Mouse (Mus musculus) midbrain, embryonic 12.5 days (tissue): ENCODE data around the gene Mapt. TPM values are rescaled to one million over a fixed set of nuclear protein-coding genes. Genes with fewer than 3 reads are reported as not detected.
A peak's percentile ranks its signal among the peaks of the same experiment; 100 is the strongest.

ENCODE experiments used
- ATAC-seq: fragments of 200-750 bp; cut with Nextera tagmentation; 2 replicates; pipeline ENCODE4 v1.8.0; 2017; ENCODE audit warnings: low read depth, moderate TSS enrichment, moderate library complexity; ENCODE audit not compliant: low FRiP score
- H3K27ac ChIP-seq: fragments of 300-500 bp; sonication (generic); replicated peaks from 2 replicates; pipeline ENCODE4 v1.5.1; 2016; ENCODE audit warnings: mild to moderate bottlenecking
- H3K27me3 ChIP-seq: fragments of 300-500 bp; sonication (generic); 2 replicates; pipeline ENCODE4 v1.6.1; 2016; ENCODE audit warnings: mild to moderate bottlenecking
- H3K36me3 ChIP-seq: fragments of 300-500 bp; sonication (generic); 2 replicates; pipeline ENCODE4 v1.6.1; 2016
- H3K4me1 ChIP-seq: fragments of 300-500 bp; sonication (generic); 2 replicates; pipeline ENCODE4 v1.6.1; 2016
- H3K4me2 ChIP-seq: fragments of 300-500 bp; sonication (generic); replicated peaks from 2 replicates; pipeline ENCODE4 v1.6.1; 2016; ENCODE audit warnings: mild to moderate bottlenecking, moderate library complexity
- H3K4me3 ChIP-seq: fragments of 300-500 bp; sonication (generic); 2 replicates; pipeline ENCODE4 v1.5.1; 2016; ENCODE audit warnings: mild to moderate bottlenecking
- H3K9ac ChIP-seq: fragments of 300-500 bp; sonication (generic); replicated peaks from 2 replicates; pipeline ENCODE4 v1.6.1; 2016; ENCODE audit warnings: mild to moderate bottlenecking, moderate library complexity
- H3K9me3 ChIP-seq: fragments of 300-500 bp; sonication (generic); 2 replicates; pipeline ENCODE4 v1.6.1; 2016; ENCODE audit warnings: mild to moderate bottlenecking
- WGBS: fragments of 180-500 bp; shearing (Covaris S2); methylation state at CpG from one replicate; pipeline ENCODE4 v1.1.7; 2016; 5-methylcytosine and 5-hydroxymethylcytosine counted together
- polyA plus RNA-seq: library from polyadenylated mRNA; unstranded; fragments of >200 nt; fragmentation: Nextera tagmentation; extraction: Ambion mirVana; gene quantifications from 2 replicates; pipeline ENCODE4 v1.2.1, GENCODE M21; 2016

Mapt gene
- polyA plus RNA-seq, 1 experiment from 2014 or later = 169 TPM

DNA sequence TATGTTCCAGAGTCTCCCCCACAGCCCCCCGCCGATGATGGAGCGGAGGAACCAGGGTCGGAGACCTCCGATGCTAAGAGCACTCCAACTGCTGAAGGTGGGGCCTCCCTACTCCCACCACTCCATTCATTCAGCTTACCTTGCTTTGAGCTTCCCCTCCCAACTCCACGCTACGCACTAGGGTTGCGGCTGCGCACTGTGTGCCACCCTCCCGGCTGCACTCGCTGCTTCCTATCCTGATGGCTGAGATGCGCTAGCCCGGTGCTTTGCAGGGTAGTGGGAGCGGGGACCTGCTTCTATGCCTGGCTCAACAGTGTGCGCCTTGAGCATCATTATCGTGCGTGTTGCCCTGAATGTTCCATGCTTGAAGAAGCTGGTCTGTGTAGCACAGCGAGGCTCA lies 55.9 kb downstream of the Mapt start:
- H3K4me3 ChIP-seq = no peak overlapping the region
- H3K9ac ChIP-seq = no peak overlapping the region
- H3K27ac ChIP-seq = no peak overlapping the region
- no peaks in the 10 kb centered on the region for H3K9me3 ChIP-seq
- H3K4me1 ChIP-seq = peaks cover 13% of the 10 kb centered on the region
- H3K36me3 ChIP-seq = peaks cover 29% of the 10 kb centered on the region
- WGBS = 94% methylated on average over 18 of the region's 18 CpGs
- no peak overlapping the region for H3K4me2 ChIP-seq
- H3K27me3 ChIP-seq = no peaks in the 10 kb centered on the region
- no peak for ATAC-seq

DNA sequence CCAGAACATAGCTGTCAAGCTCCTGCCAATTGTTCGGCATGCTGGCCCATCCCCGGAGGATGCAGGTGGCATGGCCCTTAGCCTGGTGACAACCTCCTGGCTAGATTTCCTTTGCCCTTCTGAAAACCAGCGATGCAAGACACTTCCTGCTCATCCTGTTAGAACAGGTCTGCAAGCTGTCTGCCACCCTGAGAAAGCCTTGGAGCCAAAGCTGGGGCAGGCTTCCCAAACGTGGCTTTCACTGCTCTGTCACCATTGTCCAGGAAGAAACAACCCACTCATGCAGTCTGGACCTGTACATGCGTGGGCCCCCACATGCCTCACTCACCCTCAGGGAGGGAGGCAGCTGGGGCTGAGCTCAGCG lies 57.6 kb downstream of the Mapt start:
- Histone ChIP-seq H3K36me3 (peaks cover 28% of the 10 kb centered on the region), H3K9me3 (no peaks in the 10 kb centered on the region), H3K27ac (peak overlapping the region; percentile 49), H3K4me2 (no peak overlapping the region), H3K27me3 (no peaks in the 10 kb centered on the region), H3K4me3 (no peak overlapping the region), H3K4me1 (peaks cover 13% of the 10 kb centered on the region), H3K9ac (no peak overlapping the region)
- 48% methylated on average over 6 of the region's 6 CpGs for WGBS
- ATAC-seq = peak; percentile 43; the same call in 1 of the 2 replicates

DNA sequence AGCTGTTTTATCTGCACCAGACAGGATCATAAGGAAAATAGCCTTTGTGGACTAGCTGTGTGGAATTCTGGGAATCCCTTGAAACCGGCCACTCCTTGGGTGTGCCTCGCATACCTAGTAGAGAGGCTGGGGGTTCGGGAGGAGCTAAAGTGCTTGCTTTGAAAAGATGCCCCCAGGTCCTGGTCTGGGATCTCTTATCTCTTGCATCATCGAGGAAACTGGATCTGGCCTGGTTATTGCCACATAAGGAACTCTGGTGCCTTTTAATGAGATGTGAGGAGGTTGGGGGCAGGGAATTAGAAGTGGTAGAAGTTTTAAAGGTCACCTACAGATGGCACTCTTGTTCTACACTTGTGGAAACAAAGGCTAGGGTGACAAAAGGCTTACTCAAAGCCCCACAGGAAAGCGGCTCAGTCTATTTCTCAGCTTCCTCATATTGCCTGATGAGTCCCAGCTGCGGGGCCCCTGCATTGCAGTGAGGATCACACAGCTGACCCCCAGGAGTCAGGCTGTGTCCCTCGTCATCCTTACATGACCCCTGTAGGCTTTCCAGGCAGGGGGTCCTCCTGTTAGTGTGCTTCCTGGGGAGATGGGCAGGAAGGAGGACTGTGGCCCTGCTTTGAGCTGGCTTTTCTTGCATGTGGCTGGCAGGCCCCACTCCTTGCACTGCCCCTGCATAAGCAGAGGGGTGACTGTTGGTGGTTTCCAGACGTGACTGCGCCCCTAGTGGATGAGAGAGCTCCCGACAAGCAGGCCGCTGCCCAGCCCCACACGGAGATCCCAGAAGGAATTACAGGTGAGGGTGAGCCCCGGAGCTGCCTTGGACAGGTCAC lies 58.2 kb downstream of the Mapt start:
- no peak overlapping the region for H3K4me2 ChIP-seq
- H3K4me1 ChIP-seq = peaks cover 13% of the 10 kb centered on the region
- peak; percentile 73 for ATAC-seq
- H3K9ac ChIP-seq = 0 out of 2 replicates have a peak overlapping the region, but pooled peaks have one; percentile 31
- H3K27me3 ChIP-seq = no peaks in the 10 kb centered on the region
- H3K27ac ChIP-seq = peak overlapping the region; percentile 78
- peaks cover 28% of the 10 kb centered on the region for H3K36me3 ChIP-seq
- H3K9me3 ChIP-seq = no peaks in the 10 kb centered on the region
- whole genome bisulfite sequencing = 12% methylated on average over 13 of the region's 13 CpGs
- no peak overlapping the region for H3K4me3 ChIP-seq

DNA sequence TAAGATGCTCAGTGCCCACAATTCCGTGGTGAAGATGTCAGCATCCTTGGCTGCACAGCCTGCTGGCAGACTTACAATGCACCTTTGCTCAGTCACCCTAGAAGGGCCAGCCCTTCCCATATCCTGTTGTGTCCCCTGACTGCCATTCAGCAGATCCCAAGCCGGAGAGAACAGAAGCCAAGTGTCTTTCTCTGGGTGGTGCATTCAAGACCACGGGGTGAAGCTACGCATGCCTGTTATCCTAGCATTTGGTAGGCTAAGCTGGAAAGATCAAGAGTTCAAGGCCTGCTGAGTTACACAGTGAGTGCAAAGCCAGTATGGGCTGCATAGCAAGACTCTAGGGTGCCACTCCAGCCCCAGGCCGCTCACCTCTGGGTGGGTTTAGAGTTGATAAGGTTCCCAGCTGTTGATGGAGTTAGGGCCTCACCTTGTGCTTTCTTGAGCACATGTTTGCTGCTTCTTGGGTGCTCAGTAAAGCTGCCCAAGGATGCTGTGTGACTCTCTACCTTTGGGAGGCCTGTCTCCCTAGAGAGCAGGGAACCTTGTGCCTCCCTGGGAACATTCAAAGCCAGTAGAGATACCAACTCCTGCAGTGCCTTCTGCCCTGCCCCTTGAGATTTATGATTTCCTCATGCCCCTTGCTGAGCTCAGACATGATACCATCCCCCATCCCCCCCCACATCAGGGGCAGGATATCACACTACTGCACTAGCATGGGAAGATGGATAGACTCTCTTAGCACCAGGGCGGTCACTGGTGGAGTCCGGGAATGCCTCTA lies 61.4 kb downstream of the Mapt start:
- Histone ChIP-seq H3K4me3 (no peak overlapping the region), H3K4me2 (no peak overlapping the region), H3K27ac (no peak overlapping the region; the same call in 1 of the 2 replicates), H3K4me1 (peaks cover 13% of the 10 kb centered on the region), H3K27me3 (no peaks in the 10 kb centered on the region), H3K36me3 (peaks cover 9% of the 10 kb centered on the region; the same call in 1 of the 2 replicates), H3K9me3 (no peaks in the 10 kb centered on the region), H3K9ac (no peak overlapping the region)
- WGBS = 89% methylated on average over 7 of the region's 7 CpGs
- no peak for ATAC-seq

DNA sequence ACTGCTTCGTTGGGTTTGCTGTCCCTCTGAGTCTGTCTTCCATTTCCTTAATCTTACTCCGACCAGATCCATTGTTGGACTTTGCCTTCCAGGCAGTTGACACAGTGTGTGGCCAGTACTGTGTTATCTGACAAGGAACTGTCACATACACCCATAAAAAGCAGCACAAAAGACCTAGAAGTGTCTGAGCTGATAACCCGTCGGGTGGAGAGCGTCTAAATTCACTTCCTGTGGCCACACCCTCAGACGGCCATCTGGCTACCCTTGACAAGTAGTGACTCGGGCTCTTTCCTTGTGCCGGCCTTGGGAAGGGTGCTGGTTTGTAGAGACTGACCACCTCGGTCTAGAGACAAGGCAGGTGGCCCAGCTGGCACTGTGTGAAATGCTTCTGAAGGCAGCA lies 62.1 kb downstream of the Mapt start:
- H3K4me3 ChIP-seq = no peak overlapping the region
- no peak overlapping the region for H3K27ac ChIP-seq
- H3K4me1 ChIP-seq = peaks cover 13% of the 10 kb centered on the region
- 0 out of 2 replicates have a peak, but pooled peaks cover 5% of the 10 kb centered on the region for H3K36me3 ChIP-seq
- 77% methylated on average over 9 of the region's 9 CpGs for WGBS
- ATAC-seq = no peak
- no peaks in the 10 kb centered on the region for H3K27me3 ChIP-seq
- H3K9ac ChIP-seq = no peak overlapping the region
- no peaks in the 10 kb centered on the region for H3K9me3 ChIP-seq
- no peak overlapping the region for H3K4me2 ChIP-seq

DNA sequence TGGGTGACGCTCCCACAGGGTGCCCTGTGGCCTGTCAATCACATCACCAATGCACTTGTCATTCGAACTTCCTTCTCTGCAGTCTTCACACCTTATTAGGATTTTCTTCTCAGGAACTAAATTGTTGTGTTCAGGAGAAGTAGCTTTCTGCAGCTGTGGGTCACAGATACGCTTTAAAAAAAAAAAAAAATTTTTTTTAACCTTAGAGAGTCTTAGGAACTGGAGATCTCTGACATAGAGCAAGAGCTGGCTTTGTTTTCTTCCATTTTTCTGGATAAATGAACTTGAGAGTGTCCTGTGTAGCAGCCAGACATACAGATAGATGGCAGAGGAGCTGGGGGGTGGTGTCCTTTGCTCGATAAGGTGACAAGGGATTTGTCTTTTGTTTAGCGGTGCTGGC lies 64.0 kb downstream of the Mapt start:
- Histone ChIP-seq H3K4me2 (no peak overlapping the region), H3K27me3 (no peaks in the 10 kb centered on the region), H3K4me3 (no peak overlapping the region), H3K9me3 (no peaks in the 10 kb centered on the region), H3K27ac (no peak overlapping the region), H3K9ac (no peak overlapping the region), H3K4me1 (no peaks in the 10 kb centered on the region), H3K36me3 (peaks cover 16% of the 10 kb centered on the region; the same call in 1 of the 2 replicates)
- no peak for ATAC-seq
- WGBS = 57% methylated on average over 5 of the region's 5 CpGs

DNA sequence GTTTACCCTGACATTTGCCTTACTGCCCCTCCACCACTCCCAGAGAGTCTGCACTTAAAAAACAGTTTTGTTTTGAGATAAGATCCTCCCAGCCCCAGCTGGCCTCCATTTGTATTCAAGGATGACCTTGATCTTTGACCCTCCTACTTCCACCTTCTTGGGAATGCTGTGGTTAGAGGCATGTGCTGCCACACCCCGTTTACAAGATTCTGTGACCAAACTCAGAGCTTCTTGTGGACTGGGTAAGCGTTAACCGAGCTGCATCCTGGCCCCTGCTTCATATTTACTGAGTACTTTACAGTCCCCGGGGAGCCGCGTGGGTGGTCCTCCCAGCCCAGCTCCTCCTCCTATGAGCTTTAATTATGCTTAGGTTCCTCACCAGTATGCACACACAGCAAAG lies 64.5 kb downstream of the Mapt start:
- H3K4me2 ChIP-seq = no peak overlapping the region
- no peaks in the 10 kb centered on the region for H3K9me3 ChIP-seq
- ATAC-seq = no peak
- 49% methylated on average over 6 of the region's 6 CpGs for WGBS
- H3K36me3 ChIP-seq = peaks cover 16% of the 10 kb centered on the region; the same call in 1 of the 2 replicates
- H3K27ac ChIP-seq = no peak overlapping the region
- no peak overlapping the region for H3K4me3 ChIP-seq
- no peaks in the 10 kb centered on the region for H3K27me3 ChIP-seq
- no peak overlapping the region for H3K9ac ChIP-seq
- H3K4me1 ChIP-seq = no peaks in the 10 kb centered on the region

DNA sequence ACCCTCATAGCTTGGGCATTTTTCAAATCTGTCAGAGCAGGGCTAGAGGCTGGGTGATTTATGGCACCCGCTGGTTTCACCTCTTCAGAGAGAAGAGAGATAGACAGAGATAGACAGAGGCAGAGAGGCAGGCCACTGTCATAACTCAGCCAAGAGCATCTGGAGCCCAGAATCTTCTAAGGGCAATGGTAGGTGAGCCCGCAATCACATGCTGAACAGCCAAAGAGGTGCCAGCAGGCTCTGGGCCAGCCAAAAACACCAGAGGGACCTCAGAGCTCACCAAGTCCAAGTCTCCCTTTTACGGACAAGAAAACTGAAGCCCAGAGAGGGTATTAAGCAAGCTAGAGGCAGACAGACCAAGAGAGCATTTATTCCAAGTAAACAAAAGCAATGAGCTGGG lies 66.5 kb downstream of the Mapt start:
- no peak overlapping the region for H3K4me3 ChIP-seq
- 0 out of 2 replicates have a peak, but pooled peaks cover 4% of the 10 kb centered on the region for H3K4me1 ChIP-seq
- no peak for ATAC-seq
- H3K9ac ChIP-seq = no peak overlapping the region
- no peak overlapping the region for H3K27ac ChIP-seq
- no peaks in the 10 kb centered on the region for H3K27me3 ChIP-seq
- WGBS = 95% methylated on average over 3 of the region's 3 CpGs
- peaks cover 12% of the 10 kb centered on the region; the same call in 1 of the 2 replicates for H3K36me3 ChIP-seq
- no peaks in the 10 kb centered on the region for H3K9me3 ChIP-seq
- no peak overlapping the region for H3K4me2 ChIP-seq

DNA sequence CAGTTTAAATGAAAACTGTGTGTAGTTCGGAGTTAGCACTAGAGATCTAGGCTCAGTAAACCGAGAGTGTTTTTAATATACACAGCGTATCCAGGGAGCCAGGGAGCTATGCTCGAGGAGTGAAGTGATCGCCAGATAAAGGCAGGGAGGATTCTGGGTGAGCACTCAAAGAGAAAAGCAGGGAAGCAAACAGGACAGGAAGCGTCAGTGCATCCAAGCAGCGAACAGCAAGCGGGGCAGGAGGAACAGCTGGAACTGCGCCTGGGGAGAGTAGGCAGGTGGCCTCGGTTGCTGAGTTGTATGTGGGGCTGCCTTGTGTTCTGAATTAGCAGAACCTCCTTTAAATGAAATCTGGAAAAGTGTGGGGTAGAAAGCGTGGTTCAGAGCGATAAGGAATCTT lies 71.4 kb downstream of the Mapt start:
- Histone ChIP-seq H3K27ac (no peak overlapping the region), H3K36me3 (peaks cover 18% of the 10 kb centered on the region; the same call in 1 of the 2 replicates), H3K4me1 (0 out of 2 replicates have a peak, but pooled peaks cover 8% of the 10 kb centered on the region), H3K4me2 (no peak overlapping the region), H3K9me3 (no peaks in the 10 kb centered on the region), H3K9ac (no peak overlapping the region), H3K4me3 (no peak overlapping the region), H3K27me3 (no peaks in the 10 kb centered on the region)
- 49% methylated on average over 12 of the region's 12 CpGs for WGBS
- ATAC-seq = no peak

DNA sequence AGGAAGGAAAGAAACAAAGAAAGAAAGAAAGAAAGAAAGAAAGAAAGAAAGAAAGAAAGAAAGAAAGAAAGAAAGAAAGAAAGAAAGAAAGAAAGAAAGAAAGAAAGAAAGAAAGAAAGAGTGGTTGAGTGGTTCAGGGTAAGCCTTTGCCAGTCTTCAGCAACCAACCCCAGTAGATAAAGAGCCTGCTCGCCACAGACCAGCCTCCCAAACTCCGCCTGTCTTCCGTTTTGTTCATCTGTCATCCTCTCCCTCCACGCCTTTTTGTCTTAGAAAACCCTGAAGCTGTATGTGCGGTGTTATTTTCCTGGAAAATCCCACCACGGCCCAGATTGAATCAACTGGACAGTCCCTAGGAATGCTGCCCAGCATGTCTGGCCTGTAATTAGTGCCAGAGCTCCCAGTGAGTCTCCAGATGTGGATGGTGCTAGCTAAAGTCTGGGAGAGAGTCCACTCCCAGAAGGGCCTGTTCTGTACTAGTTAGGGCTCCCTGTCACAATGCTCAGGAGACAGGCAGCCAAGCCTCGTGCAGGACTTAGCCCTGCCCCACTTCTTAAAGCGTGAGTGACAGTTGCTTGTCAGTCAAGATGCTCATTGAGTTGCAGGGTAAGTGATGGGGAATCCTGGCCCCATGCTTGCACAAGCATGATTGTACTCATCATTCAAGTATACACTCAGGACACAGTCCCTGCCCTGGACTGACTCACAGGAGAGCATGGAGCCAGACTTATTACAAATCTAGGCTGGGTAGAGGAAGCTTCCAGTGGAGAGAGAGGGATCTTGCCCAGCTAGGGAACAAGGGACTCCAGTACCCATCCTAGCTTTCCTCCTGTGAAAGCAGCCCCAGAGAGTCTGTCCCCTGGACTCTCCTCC lies 72.1 kb downstream of the Mapt start:
- Histone ChIP-seq H3K27ac (no peak overlapping the region), H3K9ac (no peak overlapping the region), H3K4me1 (0 out of 2 replicates have a peak, but pooled peaks cover 8% of the 10 kb centered on the region), H3K4me2 (no peak overlapping the region), H3K4me3 (no peak overlapping the region), H3K36me3 (peaks cover 18% of the 10 kb centered on the region; the same call in 1 of the 2 replicates), H3K27me3 (no peaks in the 10 kb centered on the region), H3K9me3 (no peaks in the 10 kb centered on the region)
- ATAC-seq = no peak
- WGBS = 61% methylated on average over 8 of the region's 8 CpGs

DNA sequence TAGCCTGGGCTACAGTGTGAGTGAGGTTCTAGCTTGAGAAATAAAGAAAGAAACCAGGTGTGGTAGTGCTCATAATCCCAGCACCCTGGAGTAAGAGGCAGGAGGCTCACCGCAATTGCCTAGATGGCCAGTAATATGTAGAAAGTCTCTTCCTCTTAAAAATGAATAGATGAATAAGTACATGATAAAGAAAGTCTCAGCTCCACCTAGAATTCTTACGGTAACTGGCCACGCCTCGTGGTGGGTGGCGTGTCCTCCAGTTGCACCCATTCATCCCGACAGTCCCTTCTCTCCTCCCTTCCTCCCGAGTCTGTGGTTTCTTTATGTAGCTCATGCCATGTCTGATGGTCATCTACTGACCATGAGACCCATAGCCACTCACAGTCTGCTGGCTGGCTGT lies 74.5 kb downstream of the Mapt start:
- Histone ChIP-seq H3K9me3 (no peaks in the 10 kb centered on the region), H3K27ac (no peak overlapping the region), H3K4me3 (no peak overlapping the region), H3K36me3 (0 out of 2 replicates have a peak, but pooled peaks cover 7% of the 10 kb centered on the region), H3K9ac (no peak overlapping the region), H3K4me2 (no peak overlapping the region), H3K4me1 (0 out of 2 replicates have a peak, but pooled peaks cover 8% of the 10 kb centered on the region), H3K27me3 (peaks cover 14% of the 10 kb centered on the region)
- ATAC-seq = no peak
- 97% methylated on average over 7 of the region's 7 CpGs for WGBS
